Mouse (Mus musculus): Measurements from ENCODE around the gene Gdf7. TPM values are rescaled to one million over a fixed set of nuclear protein-coding genes. Genes with fewer than 3 reads are reported as not detected.
A peak's percentile ranks its signal among the peaks of the same experiment; 100 is the strongest.

Gdf7 gene
- total and polyA plus RNA-seq, 2 experiments from 2014 or later: 0.11 to 4.7 TPM

- ATAC-seq (ENCODE audit: low FRiP score) (peak; percentile 91), DNase-seq (ENCODE audit: low spot score) (peak; percentile 86)
- WGBS: under 1% methylated on average over 33 of the region's 38 CpGs
- Histone ChIP-seq H3K36me3 (ENCODE audit: insufficient read depth, low read length) (peaks cover 8% of the 10 kb centered on the region), H3K4me1 (ENCODE audit: insufficient read depth, low read length) (peaks cover 9% of the 10 kb centered on the region), H3K27me3 (ENCODE audit: insufficient read depth, low read length) (peaks cover 13% of the 10 kb centered on the region), H3K4me3 (ENCODE audit: low read depth, low read length) (peak within 1 kb of the TSS; percentile 53), H3K9me3 (ENCODE audit: low read length) (no peaks in the 10 kb centered on the region), H3K4me2 (ENCODE audit: low read depth, low read length, poor library complexity, severe bottlenecking) (peak within 1 kb of the TSS; percentile 84), H3K27ac (ENCODE audit: low read depth, low read length) (no peak within 1 kb of the TSS), H3K9ac (replicated peaks; ENCODE audit: low read length, poor library complexity, severe bottlenecking) (peak within 1 kb of the TSS; percentile 58)
- TF ChIP-seq CTCF (IDR thresholded peaks at IDR 0.05): peak; percentile 94
Observed at GRCm38 (mm10) chr12:8313270-8313771, 11.6 kb upstream of the Gdf7 start, which contains the start of gene Hs1bp3. Gene Hs1bp3, plus strand, starts transcription at chr12:8313432.

GRCm38 (mm10) chr12:8312266-8312665 is 10.5 kb upstream of the Gdf7 start:
- WGBS: 91% methylated on average over 4 of the region's 4 CpGs
- DNase-seq (ENCODE audit: low spot score): no peak
- H3K27ac ChIP-seq (ENCODE audit: low read depth, low read length): no peak overlapping the region
- H3K9me3 ChIP-seq (ENCODE audit: low read length): no peaks in the 10 kb centered on the region
- no peak overlapping the region for H3K9ac ChIP-seq (replicated peaks; ENCODE audit: low read length, poor library complexity, severe bottlenecking)
- peaks cover 13% of the 10 kb centered on the region for H3K27me3 ChIP-seq (ENCODE audit: insufficient read depth, low read length)
- no peaks in the 10 kb centered on the region for H3K36me3 ChIP-seq (ENCODE audit: insufficient read depth, low read length)
- peaks cover 9% of the 10 kb centered on the region for H3K4me1 ChIP-seq (ENCODE audit: insufficient read depth, low read length)
- no peak for ATAC-seq (ENCODE audit: low FRiP score)
- no peak overlapping the region for H3K4me3 ChIP-seq (ENCODE audit: low read depth, low read length)
- no peak for TF ChIP-seq CTCF (IDR thresholded peaks at IDR 0.05)
- no peak overlapping the region for H3K4me2 ChIP-seq (ENCODE audit: low read depth, low read length, poor library complexity, severe bottlenecking)

- no peak overlapping the region for H3K9ac ChIP-seq (replicated peaks; ENCODE audit: low read length, poor library complexity, severe bottlenecking)
Observed at GRCm38 (mm10) chr12:8310992-8311391, 9.2 kb upstream of the Gdf7 start.

GRCm38 (mm10) chr12:8306910-8307309 is 5.2 kb upstream of the Gdf7 start:
- Histone ChIP-seq H3K4me2 (ENCODE audit: low read depth, low read length, poor library complexity, severe bottlenecking) (no peak overlapping the region), H3K27ac (ENCODE audit: low read depth, low read length) (no peak overlapping the region), H3K4me3 (ENCODE audit: low read depth, low read length) (no peak overlapping the region), H3K27me3 (ENCODE audit: insufficient read depth, low read length) (peaks cover 44% of the 10 kb centered on the region), H3K9me3 (ENCODE audit: low read length) (no peaks in the 10 kb centered on the region), H3K9ac (replicated peaks; ENCODE audit: low read length, poor library complexity, severe bottlenecking) (no peak overlapping the region), H3K4me1 (ENCODE audit: insufficient read depth, low read length) (no peaks in the 10 kb centered on the region; the same call in 1 of the 2 replicates), H3K36me3 (ENCODE audit: insufficient read depth, low read length) (no peaks in the 10 kb centered on the region)
- DNase-seq (ENCODE audit: low spot score) (no peak), ATAC-seq (ENCODE audit: low FRiP score) (0 out of 2 replicates have a peak, but pooled peaks have one; percentile 25)
- no peak for TF ChIP-seq CTCF (IDR thresholded peaks at IDR 0.05)
- WGBS: 61% methylated on average over 1 of the region's 1 CpGs

More at GRCm38 (mm10) chr12:8310992-8311391, 9.2 kb upstream of the Gdf7 start:
- Histone ChIP-seq H3K27ac (ENCODE audit: low read depth, low read length) (no peak overlapping the region), H3K4me1 (ENCODE audit: insufficient read depth, low read length) (peaks cover 9% of the 10 kb centered on the region), H3K4me3 (ENCODE audit: low read depth, low read length) (no peak overlapping the region), H3K27me3 (ENCODE audit: insufficient read depth, low read length) (peaks cover 13% of the 10 kb centered on the region), H3K4me2 (ENCODE audit: low read depth, low read length, poor library complexity, severe bottlenecking) (no peak overlapping the region), H3K36me3 (ENCODE audit: insufficient read depth, low read length) (no peaks in the 10 kb centered on the region), H3K9me3 (ENCODE audit: low read length) (no peaks in the 10 kb centered on the region)
- WGBS: 32% methylated on average over 17 of the region's 17 CpGs
- ATAC-seq (ENCODE audit: low FRiP score): no peak
- no peak for TF ChIP-seq CTCF (IDR thresholded peaks at IDR 0.05)
- no peak for DNase-seq (ENCODE audit: low spot score)

- no peaks in the 10 kb centered on the region; the same call in 1 of the 2 replicates for H3K4me1 ChIP-seq (ENCODE audit: insufficient read depth, low read length)
- no peaks in the 10 kb centered on the region for H3K9me3 ChIP-seq (ENCODE audit: low read length)
- H3K4me3 ChIP-seq (ENCODE audit: low read depth, low read length): no peak overlapping the region
- no peak overlapping the region for H3K4me2 ChIP-seq (ENCODE audit: low read depth, low read length, poor library complexity, severe bottlenecking)
- H3K27me3 ChIP-seq (ENCODE audit: insufficient read depth, low read length): peaks cover 45% of the 10 kb centered on the region
- H3K36me3 ChIP-seq (ENCODE audit: insufficient read depth, low read length): no peaks in the 10 kb centered on the region
- H3K27ac ChIP-seq (ENCODE audit: low read depth, low read length): no peak overlapping the region
- peak; percentile 95 for TF ChIP-seq CTCF (IDR thresholded peaks at IDR 0.05)
- DNase-seq (ENCODE audit: low spot score) (peak; percentile 77), ATAC-seq (ENCODE audit: low FRiP score) (peak; percentile 17)
- no peak overlapping the region for H3K9ac ChIP-seq (replicated peaks; ENCODE audit: low read length, poor library complexity, severe bottlenecking)
- 3% methylated on average over 5 of the region's 5 CpGs for WGBS
Observed at GRCm38 (mm10) chr12:8306432-8306831, 4.7 kb upstream of the Gdf7 start.

- ATAC-seq (ENCODE audit: low FRiP score) (no peak), DNase-seq (ENCODE audit: low spot score) (no peak)
- H3K9me3 ChIP-seq (ENCODE audit: low read length): no peaks in the 10 kb centered on the region
- no peak overlapping the region for H3K27ac ChIP-seq (ENCODE audit: low read depth, low read length)
- no peaks in the 10 kb centered on the region; the same call in 1 of the 2 replicates for H3K4me1 ChIP-seq (ENCODE audit: insufficient read depth, low read length)
- peaks cover 47% of the 10 kb centered on the region for H3K27me3 ChIP-seq (ENCODE audit: insufficient read depth, low read length)
- no peaks in the 10 kb centered on the region for H3K36me3 ChIP-seq (ENCODE audit: insufficient read depth, low read length)
- no peak for TF ChIP-seq CTCF (IDR thresholded peaks at IDR 0.05)
- H3K4me3 ChIP-seq (ENCODE audit: low read depth, low read length): no peak overlapping the region
- H3K4me2 ChIP-seq (ENCODE audit: low read depth, low read length, poor library complexity, severe bottlenecking): no peak overlapping the region
- WGBS: 41% methylated on average over 2 of the region's 2 CpGs
- H3K9ac ChIP-seq (replicated peaks; ENCODE audit: low read length, poor library complexity, severe bottlenecking): no peak overlapping the region
Observed at GRCm38 (mm10) chr12:8305258-8305657, 3.5 kb upstream of the Gdf7 start.
